Mouse (Mus musculus) bone marrow macrophage, adult 2 months (primary cell): ENCODE data around the gene Poldip2. TPM values are rescaled to one million over a fixed set of nuclear protein-coding genes. Genes with fewer than 3 reads are reported as not detected.

Source experiments
- H3K27ac ChIP-seq: 2 replicates; pipeline ENCODE4 v1.5.1; 2012; ENCODE audit warnings: low read depth, low read length; ENCODE audit not compliant: insufficient read depth
- H3K4me1 ChIP-seq: 2 replicates; pipeline ENCODE4 v1.6.1; 2012; ENCODE audit warnings: low read length; ENCODE audit not compliant: control insufficient read depth, insufficient read depth
- H3K4me3 ChIP-seq: 2 replicates; pipeline ENCODE4 v1.5.1; 2012; ENCODE audit warnings: mild to moderate bottlenecking, low read length, moderate library complexity; ENCODE audit not compliant: insufficient read depth
- CTCF ChIP-seq: IDR thresholded peaks from 2 replicates; pipeline ENCODE4 v1.5.1; 2012; ENCODE audit warnings: low read depth, mild to moderate bottlenecking, low read length, moderate library complexity
- POLR2A ChIP-seq: IDR thresholded peaks from 2 replicates; pipeline ENCODE4 v1.6.1; 2012; ENCODE audit warnings: mild to moderate bottlenecking, low read depth, low read length, borderline replicate concordance
- polyA plus RNA-seq: library from polyadenylated mRNA; stranded (reverse); fragments of >200 nt; gene quantifications from 2 replicates; pipeline ENCODE4 v1.2.4, GENCODE M21; 2012; ENCODE audit not compliant: missing spikeins, insufficient read depth, insufficient read length

Gene Poldip2
- polyA plus RNA-seq, 1 experiment = 26.1 TPM

GRCm38 (mm10) chr11:78536080-78536689 lies 24.2 kb downstream of the Poldip2 start, which contains the start of the genes Tnfaip1 and Ift20:
Gene Tnfaip1, minus strand, starts transcription at chr11:78536332.
Gene Ift20, plus strand, starts transcription at chr11:78536361.
- no peak for TF ChIP-seq POLR2A
- TF ChIP-seq CTCF = no peak
- H3K4me1 ChIP-seq = peaks cover 10% of the 10 kb centered on the region
- H3K27ac ChIP-seq = peak within 1 kb of the TSS; percentile 73
- H3K4me3 ChIP-seq = peak within 1 kb of the TSS; percentile 79

- Histone ChIP-seq H3K27ac (peak overlapping the region; percentile 44), H3K4me3 (peak overlapping the region; percentile 79), H3K4me1 (peaks cover 10% of the 10 kb centered on the region)
- no peak for TF ChIP-seq POLR2A
- TF ChIP-seq CTCF = no peak
Observed at GRCm38 (mm10) chr11:78536690-78537084, 24.7 kb downstream of the Poldip2 start.

- H3K27ac ChIP-seq = no peak overlapping the region
- TF ChIP-seq POLR2A (no peak), CTCF (no peak)
- no peak overlapping the region for H3K4me3 ChIP-seq
- peaks cover 9% of the 10 kb centered on the region for H3K4me1 ChIP-seq
Observed at GRCm38 (mm10) chr11:78540358-78540757, 28.4 kb downstream of the Poldip2 start.

GRCm38 (mm10) chr11:78544449-78545111 lies 32.6 kb downstream of the Poldip2 start:
- Histone ChIP-seq H3K4me3 (no peak overlapping the region), H3K27ac (no peak overlapping the region), H3K4me1 (peaks cover 26% of the 10 kb centered on the region)
- no peak for TF ChIP-seq CTCF
- TF ChIP-seq POLR2A = no peak

- H3K4me3 ChIP-seq = no peak overlapping the region
- no peak overlapping the region for H3K27ac ChIP-seq
- no peak for TF ChIP-seq CTCF
- no peak for TF ChIP-seq POLR2A
- H3K4me1 ChIP-seq = peaks cover 26% of the 10 kb centered on the region
Observed at GRCm38 (mm10) chr11:78545181-78545580, 33.2 kb downstream of the Poldip2 start.

GRCm38 (mm10) chr11:78547718-78548460 lies 35.9 kb downstream of the Poldip2 start:
- H3K4me3 ChIP-seq = no peak overlapping the region

GRCm38 (mm10) chr11:78549491-78549987 lies 37.5 kb downstream of the Poldip2 start:
- Histone ChIP-seq H3K4me3 (peak overlapping the region; percentile 71), H3K27ac (peak overlapping the region; percentile 69), H3K4me1 (peaks cover 29% of the 10 kb centered on the region)
- TF ChIP-seq POLR2A = no peak

More at GRCm38 (mm10) chr11:78547718-78548460, 35.9 kb downstream of the Poldip2 start:
- peaks cover 29% of the 10 kb centered on the region for H3K4me1 ChIP-seq
- TF ChIP-seq CTCF (no peak), POLR2A (no peak)
- 0 out of 2 replicates have a peak overlapping the region, but pooled peaks have one; percentile 2 for H3K27ac ChIP-seq

- peak within 1 kb of the TSS; percentile 71 for H3K4me3 ChIP-seq
- TF ChIP-seq CTCF = no peak
- no peak for TF ChIP-seq POLR2A
- H3K27ac ChIP-seq = peak within 1 kb of the TSS; percentile 69
- peaks cover 23% of the 10 kb centered on the region for H3K4me1 ChIP-seq
Observed at GRCm38 (mm10) chr11:78550168-78551058, 38.4 kb downstream of the Poldip2 start, which contains the start of gene Tmem97. Gene Tmem97, minus strand, starts transcription at chr11:78550777.

- TF ChIP-seq POLR2A (no peak), CTCF (no peak)
- Histone ChIP-seq H3K4me3 (peak overlapping the region; percentile 28), H3K4me1 (peaks cover 22% of the 10 kb centered on the region), H3K27ac (no peak overlapping the region)
Observed at GRCm38 (mm10) chr11:78551059-78551398, 39.0 kb downstream of the Poldip2 start.
